Mouse (Mus musculus): ENCODE results near the gene Ehbp1. TPM values are rescaled to one million over a fixed set of nuclear protein-coding genes. Genes with fewer than 3 reads are reported as not detected.

The Ehbp1 gene
- polyA plus RNA-seq (2012), result 0.48 and 0.50 TPM in 2 replicates

GRCm38 (mm10) chr11:22342242-22343207 lies at the start of gene Ehbp1:
Gene Ehbp1, minus strand, starts transcription at chr11:22342292.

GRCm38 (mm10) chr11:22002783-22003340 lies 339.2 kb downstream of the Ehbp1 start, which contains the start of gene Otx1:
Gene Otx1, minus strand, starts transcription at chr11:22002897.

Other genes with a start within 250 kb of the Ehbp1 start
- gene Tmem17, start 169.8 kb upstream of the Ehbp1 start, polyA plus RNA-seq (2012), result 0.88 and 1.1 TPM in 2 replicates

Measured in megakaryocyte-erythroid progenitor cell, adult 5 weeks (primary cell).